Mouse (Mus musculus): ENCODE measurements around the gene Nap1l4.

Nap1l4 gene

GRCm38 (mm10) chr7:143548976-143549457 is at the start of gene Nap1l4:
Nap1l4 (minus strand) TSS chr7:143549106.
- DNase-seq (ENCODE audit: low read depth, low spot score): peak; percentile 99
- H3K27me3 ChIP-seq (ENCODE audit: control insufficient read depth, insufficient read depth, low read length, poor library complexity, severe bottlenecking): no peaks in the 10 kb centered on the region
- no peaks in the 10 kb centered on the region for H3K36me3 ChIP-seq (ENCODE audit: control insufficient read depth, insufficient read depth, low read length, poor library complexity, severe bottlenecking)

GRCm38 (mm10) chr7:143594865-143595264 is 46.0 kb upstream of the Nap1l4 start:
- H3K36me3 ChIP-seq (ENCODE audit: control insufficient read depth, insufficient read depth, low read length, poor library complexity, severe bottlenecking): no peaks in the 10 kb centered on the region; the same call in 1 of the 2 replicates
- no peaks in the 10 kb centered on the region for H3K27me3 ChIP-seq (ENCODE audit: control insufficient read depth, insufficient read depth, low read length, poor library complexity, severe bottlenecking)
- no peak for DNase-seq (ENCODE audit: low read depth, low spot score)

GRCm38 (mm10) chr7:143592255-143592654 is 43.3 kb upstream of the Nap1l4 start:
- Histone ChIP-seq H3K27me3 (ENCODE audit: control insufficient read depth, insufficient read depth, low read length, poor library complexity, severe bottlenecking) (no peaks in the 10 kb centered on the region), H3K36me3 (ENCODE audit: control insufficient read depth, insufficient read depth, low read length, poor library complexity, severe bottlenecking) (peaks cover 2% of the 10 kb centered on the region; the same call in 1 of the 2 replicates)
- no peak for DNase-seq (ENCODE audit: low read depth, low spot score)

GRCm38 (mm10) chr7:143588006-143588405 is 39.1 kb upstream of the Nap1l4 start:
- peaks cover 4% of the 10 kb centered on the region for H3K36me3 ChIP-seq (ENCODE audit: control insufficient read depth, insufficient read depth, low read length, poor library complexity, severe bottlenecking)
- DNase-seq (ENCODE audit: low read depth, low spot score): no peak
- no peaks in the 10 kb centered on the region for H3K27me3 ChIP-seq (ENCODE audit: control insufficient read depth, insufficient read depth, low read length, poor library complexity, severe bottlenecking)

GRCm38 (mm10) chr7:143587586-143587985 is 38.7 kb upstream of the Nap1l4 start:
- no peak for DNase-seq (ENCODE audit: low read depth, low spot score)
- H3K27me3 ChIP-seq (ENCODE audit: control insufficient read depth, insufficient read depth, low read length, poor library complexity, severe bottlenecking): no peaks in the 10 kb centered on the region
- H3K36me3 ChIP-seq (ENCODE audit: control insufficient read depth, insufficient read depth, low read length, poor library complexity, severe bottlenecking): peaks cover 7% of the 10 kb centered on the region

- DNase-seq (ENCODE audit: low read depth, low spot score): peak; percentile 88
- H3K36me3 ChIP-seq (ENCODE audit: control insufficient read depth, insufficient read depth, low read length, poor library complexity, severe bottlenecking): peaks cover 7% of the 10 kb centered on the region
- H3K27me3 ChIP-seq (ENCODE audit: control insufficient read depth, insufficient read depth, low read length, poor library complexity, severe bottlenecking): no peaks in the 10 kb centered on the region
These were observed 35.0 kb upstream of the Nap1l4 start for GRCm38 (mm10) chr7:143583956-143584355.

GRCm38 (mm10) chr7:143583025-143583424 is 34.1 kb upstream of the Nap1l4 start:
- H3K27me3 ChIP-seq (ENCODE audit: control insufficient read depth, insufficient read depth, low read length, poor library complexity, severe bottlenecking): no peaks in the 10 kb centered on the region
- DNase-seq (ENCODE audit: low read depth, low spot score): no peak
- peaks cover 5% of the 10 kb centered on the region for H3K36me3 ChIP-seq (ENCODE audit: control insufficient read depth, insufficient read depth, low read length, poor library complexity, severe bottlenecking)

- peaks cover 8% of the 10 kb centered on the region for H3K36me3 ChIP-seq (ENCODE audit: control insufficient read depth, insufficient read depth, low read length, poor library complexity, severe bottlenecking)
- no peaks in the 10 kb centered on the region for H3K27me3 ChIP-seq (ENCODE audit: control insufficient read depth, insufficient read depth, low read length, poor library complexity, severe bottlenecking)
- DNase-seq (ENCODE audit: low read depth, low spot score): no peak
These were observed 26.8 kb upstream of the Nap1l4 start for GRCm38 (mm10) chr7:143575751-143576150.

GRCm38 (mm10) chr7:143565648-143566039 is 16.7 kb upstream of the Nap1l4 start:
- Histone ChIP-seq H3K27me3 (ENCODE audit: control insufficient read depth, insufficient read depth, low read length, poor library complexity, severe bottlenecking) (no peaks in the 10 kb centered on the region), H3K36me3 (ENCODE audit: control insufficient read depth, insufficient read depth, low read length, poor library complexity, severe bottlenecking) (peaks cover 10% of the 10 kb centered on the region; the same call in 1 of the 2 replicates)
- DNase-seq (ENCODE audit: low read depth, low spot score): no peak

GRCm38 (mm10) chr7:143565015-143565647 is 16.2 kb upstream of the Nap1l4 start:
- no peak for DNase-seq (ENCODE audit: low read depth, low spot score)
- H3K27me3 ChIP-seq (ENCODE audit: control insufficient read depth, insufficient read depth, low read length, poor library complexity, severe bottlenecking): no peaks in the 10 kb centered on the region
- peaks cover 10% of the 10 kb centered on the region; the same call in 1 of the 2 replicates for H3K36me3 ChIP-seq (ENCODE audit: control insufficient read depth, insufficient read depth, low read length, poor library complexity, severe bottlenecking)

GRCm38 (mm10) chr7:143563787-143564186 is 14.9 kb upstream of the Nap1l4 start:
- no peak for DNase-seq (ENCODE audit: low read depth, low spot score)
- H3K27me3 ChIP-seq (ENCODE audit: control insufficient read depth, insufficient read depth, low read length, poor library complexity, severe bottlenecking): no peaks in the 10 kb centered on the region
- H3K36me3 ChIP-seq (ENCODE audit: control insufficient read depth, insufficient read depth, low read length, poor library complexity, severe bottlenecking): peaks cover 10% of the 10 kb centered on the region; the same call in 1 of the 2 replicates

GRCm38 (mm10) chr7:143557616-143558015 is 8.7 kb upstream of the Nap1l4 start:
- no peaks in the 10 kb centered on the region for H3K27me3 ChIP-seq (ENCODE audit: control insufficient read depth, insufficient read depth, low read length, poor library complexity, severe bottlenecking)
- peaks cover 5% of the 10 kb centered on the region for H3K36me3 ChIP-seq (ENCODE audit: control insufficient read depth, insufficient read depth, low read length, poor library complexity, severe bottlenecking)
- no peak for DNase-seq (ENCODE audit: low read depth, low spot score)

- no peak for DNase-seq (ENCODE audit: low read depth, low spot score)
- no peaks in the 10 kb centered on the region for H3K27me3 ChIP-seq (ENCODE audit: control insufficient read depth, insufficient read depth, low read length, poor library complexity, severe bottlenecking)
These were observed 8.2 kb upstream of the Nap1l4 start for GRCm38 (mm10) chr7:143556964-143557610.

GRCm38 (mm10) chr7:143549588-143550220 is 798 bp upstream of the Nap1l4 start:
- H3K27me3 ChIP-seq (ENCODE audit: control insufficient read depth, insufficient read depth, low read length, poor library complexity, severe bottlenecking): no peaks in the 10 kb centered on the region
- H3K36me3 ChIP-seq (ENCODE audit: control insufficient read depth, insufficient read depth, low read length, poor library complexity, severe bottlenecking): no peaks in the 10 kb centered on the region
- no peak for DNase-seq (ENCODE audit: low read depth, low spot score)

More at GRCm38 (mm10) chr7:143556964-143557610, 8.2 kb upstream of the Nap1l4 start:
- H3K36me3 ChIP-seq (ENCODE audit: control insufficient read depth, insufficient read depth, low read length, poor library complexity, severe bottlenecking): peaks cover 4% of the 10 kb centered on the region
